Mouse (Mus musculus): ENCODE results near the gene Eng.

Eng gene

DNA sequence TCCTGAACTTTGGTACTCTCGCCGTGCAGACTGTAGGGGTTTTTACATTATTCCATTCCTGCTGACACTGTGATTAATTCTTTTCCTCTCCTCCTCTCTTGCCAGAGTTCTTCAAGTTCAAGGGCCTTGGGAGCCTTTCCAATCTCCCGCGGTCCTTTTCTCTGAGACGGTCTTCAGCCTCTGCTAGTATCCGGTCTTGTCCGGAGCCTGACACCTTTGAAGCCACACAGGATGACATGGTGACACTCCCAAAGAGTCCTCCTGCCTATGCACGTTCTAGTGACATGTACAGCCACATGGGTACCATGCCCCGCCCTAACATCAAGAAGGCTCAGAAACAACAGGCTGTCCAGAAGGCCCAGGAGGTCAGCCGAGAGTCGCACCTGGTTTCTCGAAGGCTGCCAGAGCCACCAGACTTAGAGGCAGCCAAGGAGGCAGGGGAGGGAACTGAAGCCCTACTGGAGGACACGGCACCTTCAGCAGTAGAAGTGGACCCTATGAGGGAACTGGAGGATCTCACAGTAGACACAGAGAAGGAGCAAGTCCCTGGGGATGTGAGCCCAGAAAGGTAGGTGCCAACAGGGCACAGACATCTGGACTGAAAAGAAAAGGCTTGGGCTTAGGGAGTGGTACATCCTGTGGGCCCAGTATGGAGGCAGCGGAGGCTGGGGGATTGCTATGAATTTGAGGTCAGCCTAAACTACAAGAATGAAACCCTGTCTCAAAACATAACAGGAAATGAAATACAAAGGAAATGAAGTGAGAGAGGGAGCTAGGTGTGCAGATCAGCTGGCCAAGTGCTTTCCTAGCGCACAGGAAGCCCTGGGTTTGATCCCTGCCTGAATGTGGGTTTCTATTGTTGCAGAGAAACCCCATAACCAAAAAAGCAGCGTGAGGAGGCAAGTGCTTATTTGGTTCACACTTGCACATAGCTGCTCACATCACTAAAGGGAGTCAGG is 78.7 kb downstream of the Eng start:
- no peak for ATAC-seq (ENCODE audit: insufficient number of reproducible peaks, low FRiP score, low TSS enrichment)

DNA sequence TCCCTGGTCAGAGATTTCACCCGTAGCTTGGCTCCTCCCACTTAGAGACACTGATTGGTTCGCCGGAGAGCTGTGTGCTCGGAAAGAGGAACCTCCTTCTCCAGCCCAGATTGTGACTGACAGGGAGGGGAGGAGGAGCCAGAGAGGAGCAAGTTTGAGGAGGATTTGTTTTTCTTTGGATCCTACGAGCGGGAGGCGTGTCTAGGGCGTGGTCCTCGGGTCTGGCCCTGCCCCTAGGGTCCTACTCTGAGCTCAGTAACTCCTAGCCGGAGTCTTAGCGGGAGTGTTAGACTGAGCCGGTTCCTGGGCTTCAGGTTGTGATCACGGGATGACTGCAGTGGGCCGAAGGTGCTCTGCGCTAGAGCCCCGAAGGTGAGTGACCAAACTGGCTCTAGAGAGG is 81.0 kb downstream of the Eng start:
- peak; percentile 97 for ATAC-seq (ENCODE audit: insufficient number of reproducible peaks, low FRiP score, low TSS enrichment)

DNA sequence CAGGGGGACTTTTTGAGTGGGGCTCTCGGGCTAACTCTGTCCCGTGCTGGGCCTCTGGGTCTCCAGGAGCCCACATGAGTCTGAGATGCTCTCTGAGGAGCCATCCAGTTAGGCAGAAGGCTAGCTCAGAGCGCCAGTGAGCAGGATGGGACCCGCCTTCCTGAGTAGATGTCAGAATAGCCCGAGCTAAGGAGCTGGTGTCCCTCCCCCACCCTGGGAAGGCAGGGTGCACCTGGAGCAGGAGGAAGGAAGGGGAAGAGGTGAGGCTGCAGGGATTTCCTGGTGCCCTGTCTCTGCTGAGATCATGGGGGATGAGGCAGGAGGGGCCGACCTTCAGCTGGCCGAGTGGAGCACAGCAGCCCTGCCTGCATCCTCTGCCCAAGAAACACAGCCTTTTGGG is 82.1 kb downstream of the Eng start:
- no peak for ATAC-seq (ENCODE audit: insufficient number of reproducible peaks, low FRiP score, low TSS enrichment)

DNA sequence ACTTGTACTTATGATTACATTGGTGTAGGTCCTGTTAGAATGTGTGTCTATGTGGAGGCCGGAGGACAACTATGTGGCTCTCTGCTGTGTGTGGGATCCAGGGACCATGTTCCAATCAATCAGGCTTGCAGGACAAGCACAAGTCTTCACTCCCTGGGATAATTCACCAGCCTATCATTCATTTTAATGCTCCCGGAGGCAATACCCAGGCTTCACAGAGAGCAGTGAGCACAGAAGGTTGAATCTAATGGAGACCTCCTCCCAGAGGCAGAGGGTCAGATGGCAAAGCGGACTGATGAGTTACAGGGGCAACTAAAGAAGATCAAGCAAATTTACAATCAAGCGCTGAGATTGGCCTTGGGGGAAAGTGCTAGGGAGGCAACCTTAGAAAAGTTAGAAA is 83.2 kb downstream of the Eng start:
- no peak for ATAC-seq (ENCODE audit: insufficient number of reproducible peaks, low FRiP score, low TSS enrichment)

DNA sequence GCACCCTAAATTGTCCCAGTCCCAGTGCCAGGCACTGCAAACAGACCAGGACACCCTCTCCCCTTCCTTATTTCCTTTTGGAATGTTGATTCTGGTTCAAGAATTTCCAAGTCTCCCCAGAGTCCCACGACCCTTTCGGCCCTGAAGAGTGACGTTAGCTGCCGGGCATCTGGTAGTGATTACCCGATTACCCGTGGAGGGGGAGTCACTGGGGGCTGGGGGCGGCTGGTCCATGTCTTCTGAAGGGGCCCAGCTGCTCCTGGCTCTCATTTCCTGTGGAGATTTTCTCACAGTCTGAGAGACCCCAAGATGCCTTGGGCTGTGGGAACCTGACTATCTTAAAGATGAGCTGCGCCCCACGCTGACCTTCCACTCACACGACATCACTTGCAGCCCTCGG is 84.5 kb downstream of the Eng start:
- ATAC-seq (ENCODE audit: insufficient number of reproducible peaks, low FRiP score, low TSS enrichment), result no peak

DNA sequence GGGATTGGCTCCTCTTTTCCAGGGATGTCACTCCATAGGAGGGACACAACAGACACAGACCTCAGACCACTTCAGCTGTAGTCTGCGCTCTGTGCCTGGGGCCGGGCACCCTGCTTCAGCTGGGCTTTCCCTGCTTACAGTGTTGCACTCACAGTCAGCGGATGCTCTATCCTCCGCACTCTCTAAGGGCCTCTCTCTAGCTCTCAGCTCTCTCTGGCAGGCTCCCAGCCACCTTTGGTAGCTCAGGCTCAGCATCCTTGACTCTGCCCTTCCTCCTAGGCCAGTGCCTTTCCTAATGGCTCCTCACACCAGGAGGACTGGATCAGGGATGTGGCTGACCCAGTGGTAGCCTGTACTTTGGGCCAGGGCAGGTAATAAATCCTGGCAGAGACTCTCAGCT is 85.5 kb downstream of the Eng start:
- no peak for ATAC-seq (ENCODE audit: insufficient number of reproducible peaks, low FRiP score, low TSS enrichment)

All from cerebellum, adult (tissue).